Mouse (Mus musculus): ENCODE results near the gene Clip3.
A peak's percentile ranks its signal among the peaks of the same experiment; 100 is the strongest.

Clip3 gene

DNA sequence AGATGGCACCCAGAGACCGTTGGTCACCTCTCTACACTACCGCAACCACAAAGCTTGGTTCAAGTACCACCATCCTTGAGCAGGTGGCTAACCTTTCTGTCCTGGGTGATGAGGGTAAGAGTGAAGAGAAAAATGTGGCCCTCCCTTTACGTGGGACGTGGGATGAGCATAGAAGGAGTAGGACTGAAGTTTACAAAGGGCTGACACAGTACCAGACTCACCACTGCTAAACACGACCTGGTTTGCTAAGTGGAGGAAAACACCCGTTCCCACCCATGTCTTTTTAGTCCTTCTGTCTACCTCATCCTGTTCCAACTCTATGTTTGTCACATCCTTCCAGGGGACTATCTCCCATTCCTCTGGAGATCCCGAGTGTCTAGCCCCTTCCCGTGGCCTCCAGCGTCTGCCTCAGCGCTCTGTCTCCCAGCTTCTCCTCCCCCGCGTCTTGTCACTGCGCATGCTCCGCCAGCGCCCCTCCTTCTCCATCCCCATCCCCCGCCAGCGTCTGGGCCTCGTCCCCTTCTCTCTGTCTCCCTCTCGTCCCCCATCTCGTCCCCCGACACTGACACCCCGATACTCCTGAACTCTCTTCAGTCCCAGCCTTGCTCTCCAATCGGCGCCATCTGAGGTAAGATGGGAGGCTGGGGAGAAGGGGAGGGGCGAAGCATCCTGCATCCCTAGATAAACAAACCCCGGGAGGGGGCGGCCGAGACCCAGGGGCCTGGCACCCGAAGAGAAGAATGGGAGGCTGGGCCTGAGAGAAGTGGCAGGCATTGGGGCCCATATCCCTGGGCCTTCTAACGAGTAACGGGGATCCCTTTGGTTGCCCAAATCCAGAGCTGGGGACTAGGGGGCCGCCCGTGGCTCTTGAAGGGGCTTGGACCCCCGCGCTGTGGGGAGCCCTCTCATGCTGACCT lies at the start of gene Clip3:
Gene Clip3 (plus strand): TSS at position 514 of the 917 bp plus-strand sequence.
- no peak for DNase-seq (ENCODE audit: low spot score in 2 of 2)

DNA sequence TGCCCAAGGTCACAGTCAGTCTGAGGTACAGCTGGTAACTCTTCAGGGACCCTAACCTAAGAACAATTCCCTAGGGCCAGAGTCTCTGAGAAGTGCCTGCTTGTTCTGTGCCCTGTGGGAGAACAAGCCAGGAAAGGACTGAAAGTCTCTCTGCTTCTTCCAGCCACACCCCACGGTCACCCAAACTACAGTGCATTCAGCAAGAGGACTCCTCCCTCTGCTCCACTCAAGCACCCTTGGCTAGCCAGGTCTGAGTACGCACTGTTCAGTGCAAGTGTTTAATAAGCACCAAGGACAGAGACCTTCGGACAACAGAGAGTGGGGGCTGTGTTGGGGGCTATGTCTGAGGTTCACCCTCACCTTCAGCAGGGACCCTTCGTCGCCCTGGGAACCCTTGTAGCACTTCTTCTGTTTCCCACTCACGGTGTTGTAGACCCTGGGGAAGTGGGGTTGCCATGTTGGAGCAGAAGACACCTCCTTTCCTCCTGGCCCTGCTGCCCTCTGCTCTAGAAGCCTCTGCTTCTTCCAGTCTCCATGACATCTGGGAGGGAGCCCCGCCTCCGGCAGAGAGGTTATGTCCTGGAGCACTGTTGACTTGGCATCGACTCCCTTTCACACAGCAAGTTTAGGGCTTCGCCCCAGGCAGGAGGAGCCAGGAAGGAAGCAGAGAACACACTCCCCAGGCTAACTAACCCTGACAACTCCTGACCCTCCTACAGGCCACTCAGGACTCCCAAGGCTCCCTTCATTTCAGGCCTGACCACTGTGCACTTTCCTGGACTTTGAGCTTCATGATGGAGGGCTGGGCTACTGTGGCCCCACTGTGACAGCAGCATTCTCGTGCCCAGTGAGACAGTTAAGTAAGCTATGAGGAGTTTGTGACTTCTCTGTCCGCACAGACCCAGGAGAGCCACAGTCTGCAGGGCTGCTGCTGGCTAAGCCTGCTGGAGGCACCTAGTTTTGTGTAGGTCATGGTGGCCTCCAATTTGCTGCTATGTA lies 39.3 kb upstream of the Clip3 start:
- DNase-seq (ENCODE audit: low spot score in 2 of 2): no peak

DNA sequence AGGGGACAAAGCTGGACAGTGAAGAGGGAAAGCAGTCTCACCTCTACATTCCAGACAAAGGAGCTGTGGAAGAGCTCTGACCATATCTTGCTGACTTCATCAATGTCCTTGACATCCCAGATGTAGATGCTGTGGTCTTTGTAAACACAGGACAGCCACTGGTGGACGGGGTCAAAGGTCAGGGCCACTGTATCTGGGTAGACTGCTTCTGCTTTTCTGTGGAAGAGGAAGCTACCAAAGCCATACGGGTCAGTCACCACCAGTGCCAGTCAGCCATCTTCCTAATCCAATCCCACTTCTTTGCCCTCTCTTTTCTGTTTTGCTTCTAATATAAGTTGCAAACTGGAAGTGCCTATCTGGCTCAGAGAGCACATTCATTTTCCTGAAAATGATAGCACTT lies 26.5 kb upstream of the Clip3 start:
- no peak for DNase-seq (ENCODE audit: low spot score in 2 of 2)

DNA sequence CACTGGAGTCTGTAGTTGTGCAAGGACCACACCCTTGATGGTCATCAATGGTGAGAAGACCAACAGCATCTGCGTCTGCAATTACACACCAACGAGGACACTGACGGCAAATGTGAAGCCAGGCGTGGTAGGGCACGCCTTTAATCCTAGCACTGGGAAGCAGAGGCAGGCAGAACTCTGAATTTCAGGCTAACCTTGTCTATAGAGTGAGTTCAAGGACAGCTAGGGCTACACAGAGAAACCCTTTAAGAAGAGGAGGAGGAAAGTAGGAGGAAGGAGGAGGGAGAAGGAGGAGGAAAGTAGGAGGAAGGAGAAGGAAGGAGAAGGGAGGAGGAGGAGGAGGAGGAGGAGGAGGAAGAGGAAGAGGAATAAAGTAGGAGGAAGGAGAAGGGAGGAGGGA lies 26.0 kb upstream of the Clip3 start:
- DNase-seq (ENCODE audit: low spot score in 2 of 2): no peak

DNA sequence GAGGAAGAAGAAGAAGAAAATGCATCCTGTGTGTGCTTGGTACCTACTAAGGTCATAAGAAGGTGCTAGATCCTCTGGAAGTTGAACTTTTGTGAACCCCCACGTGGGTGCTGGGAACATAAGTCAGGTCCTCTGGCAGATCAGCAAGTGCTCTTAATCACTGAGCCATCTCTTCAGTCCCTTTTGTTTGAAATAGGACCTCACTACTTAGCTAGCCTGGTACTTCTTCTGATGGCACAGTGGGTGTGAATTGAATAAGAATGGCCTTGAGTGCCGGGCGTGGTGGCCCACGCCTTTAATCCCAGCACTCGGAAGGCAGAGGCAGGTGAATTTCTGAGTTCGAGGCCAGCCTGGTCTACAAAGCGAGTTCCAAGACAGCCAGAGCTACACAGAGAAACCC lies 25.6 kb upstream of the Clip3 start:
- no peak for DNase-seq (ENCODE audit: low spot score in 2 of 2)

DNA sequence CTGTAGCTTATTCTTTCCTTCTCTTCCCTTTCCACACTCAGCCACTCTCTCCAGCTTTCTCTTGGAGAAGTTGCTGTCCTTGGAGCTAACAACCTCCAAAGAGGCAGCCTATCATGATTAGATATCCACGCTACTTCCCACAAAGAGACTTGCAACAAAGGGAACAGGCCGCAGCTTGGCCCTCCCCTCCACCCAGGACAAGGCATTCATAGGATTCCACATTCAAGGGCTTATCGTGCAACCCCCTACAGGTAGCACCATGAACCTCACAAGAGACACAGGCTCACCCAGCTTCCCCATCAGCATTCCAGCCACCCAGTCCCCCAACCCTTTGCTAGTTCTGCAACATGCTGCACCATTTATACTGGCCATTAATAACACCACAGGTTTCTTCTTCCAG lies 24.7 kb upstream of the Clip3 start:
- DNase-seq (ENCODE audit: low spot score in 2 of 2): no peak

DNA sequence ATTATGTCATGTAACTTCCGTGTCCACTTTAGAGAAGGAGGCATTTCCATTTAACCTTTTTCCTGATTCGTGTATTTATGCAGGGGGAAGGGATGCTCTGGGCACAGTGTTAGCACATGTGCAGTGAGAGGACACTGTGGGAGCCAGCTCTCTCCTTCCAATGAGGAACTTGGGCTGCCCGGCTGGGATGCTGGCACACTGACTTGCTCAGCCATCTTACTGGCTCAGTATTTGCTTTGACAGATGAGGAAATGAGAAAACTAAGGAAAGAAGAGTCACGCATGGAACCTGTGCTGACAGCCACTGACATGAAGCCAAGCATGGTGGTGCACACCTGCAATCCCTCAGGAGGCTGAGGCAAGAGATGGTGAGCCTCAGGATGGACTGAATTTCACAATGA lies 21.9 kb upstream of the Clip3 start:
- DNase-seq (ENCODE audit: low spot score in 2 of 2): no peak

DNA sequence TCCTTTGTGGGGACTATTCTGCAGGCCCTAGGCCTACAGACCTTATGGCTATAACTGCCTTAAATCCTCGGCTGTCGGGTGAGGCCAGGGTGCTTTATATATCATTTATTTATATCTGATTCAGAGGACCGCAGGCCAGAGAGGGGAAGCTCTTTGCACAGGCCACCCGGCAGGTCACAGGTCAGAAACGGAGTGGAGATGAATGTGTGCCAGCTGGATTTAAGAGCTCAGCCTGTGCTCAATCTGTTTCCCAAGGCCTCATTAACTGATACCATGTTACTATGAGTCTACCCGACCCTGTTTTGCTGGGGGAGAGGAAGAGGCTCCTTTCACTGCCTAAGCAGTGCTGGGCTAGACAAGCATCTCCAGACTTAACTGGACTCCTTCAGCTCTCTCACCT lies 17.1 kb upstream of the Clip3 start:
- no peak for DNase-seq (ENCODE audit: low spot score in 2 of 2)

DNA sequence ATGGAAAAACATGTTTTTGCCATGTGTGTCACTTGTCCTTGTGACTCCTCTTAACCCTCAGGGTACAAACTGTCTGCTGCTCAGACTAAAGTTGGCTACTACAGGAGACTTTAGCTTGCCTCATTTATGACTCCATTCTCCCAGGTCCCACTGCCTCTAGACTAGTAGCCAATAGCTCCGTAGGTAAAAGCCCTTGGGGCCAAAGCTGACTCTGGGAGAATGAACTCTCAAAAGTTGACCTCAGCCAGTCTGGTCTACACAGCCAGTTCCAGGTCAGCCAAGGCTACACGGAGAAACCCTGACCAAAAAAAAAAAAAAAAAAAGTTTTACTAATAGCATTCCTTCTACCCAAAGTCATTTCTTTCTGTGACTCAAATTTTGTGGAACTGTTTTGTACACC lies 12.6 kb upstream of the Clip3 start:
- DNase-seq (ENCODE audit: low spot score in 2 of 2): no peak

DNA sequence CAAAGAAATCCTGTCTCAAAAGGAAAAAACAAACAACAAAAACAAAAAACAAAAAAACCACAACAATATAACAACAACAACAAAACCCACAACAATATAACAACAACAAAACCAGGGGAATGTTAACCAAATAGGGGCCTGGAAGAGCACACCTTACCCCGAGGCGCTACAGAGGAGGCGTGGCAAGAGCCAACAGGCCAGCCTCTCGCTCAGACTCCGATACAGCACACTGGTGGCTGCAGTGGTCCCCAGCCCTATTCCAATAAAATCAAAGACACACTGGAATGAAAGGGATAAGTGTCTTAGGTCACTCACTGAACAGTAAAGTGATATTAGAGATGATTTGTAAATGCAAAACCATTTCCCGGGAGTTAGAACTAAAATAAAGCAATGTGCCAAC lies 12.0 kb upstream of the Clip3 start:
- DNase-seq (ENCODE audit: low spot score in 2 of 2): no peak

DNA sequence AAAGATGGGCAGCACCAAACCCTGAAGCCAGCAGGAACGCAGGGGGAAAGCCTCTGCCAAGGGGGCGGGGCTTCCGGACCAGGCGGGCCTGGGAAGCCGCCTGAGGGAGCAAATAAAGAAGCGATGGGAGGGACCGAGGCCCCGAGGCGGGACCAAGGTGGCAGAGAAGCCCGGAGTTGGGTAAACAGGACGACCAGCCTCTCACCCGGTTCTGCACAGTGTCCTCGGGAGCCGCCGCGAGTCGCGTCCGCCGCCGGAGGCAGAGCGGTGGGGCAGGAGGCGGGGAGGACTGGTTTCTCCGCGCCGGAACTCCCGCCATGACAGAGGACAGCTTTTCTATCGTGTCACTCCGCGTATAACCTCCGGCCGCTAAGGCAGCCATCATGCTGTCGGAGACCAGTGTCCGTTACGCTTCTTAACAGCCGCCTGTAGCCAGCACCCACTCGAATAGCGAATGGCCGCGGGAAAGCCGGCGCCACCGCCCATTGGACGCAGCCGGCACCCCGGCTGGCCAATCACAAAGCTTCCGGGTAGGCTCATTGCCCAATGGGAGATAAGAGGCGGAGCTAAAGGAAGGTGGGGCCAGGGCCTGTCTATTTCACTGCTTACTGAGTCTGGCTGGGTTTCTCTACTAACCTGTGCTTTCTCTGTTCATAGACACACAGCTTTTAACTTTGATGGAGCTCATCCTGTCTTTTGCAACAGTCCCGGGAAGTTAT lies 11.4 kb upstream of the Clip3 start, which contains the start of the genes Thap8 and Wdr62:
Gene Thap8 (plus strand): TSS at position 144 of the 719 bp plus-strand sequence.
Gene Wdr62 (minus strand): TSS at position 469 of the 719 bp plus-strand sequence.
- DNase-seq (ENCODE audit: low spot score in 2 of 2): peak; percentile 90 to 92

DNA sequence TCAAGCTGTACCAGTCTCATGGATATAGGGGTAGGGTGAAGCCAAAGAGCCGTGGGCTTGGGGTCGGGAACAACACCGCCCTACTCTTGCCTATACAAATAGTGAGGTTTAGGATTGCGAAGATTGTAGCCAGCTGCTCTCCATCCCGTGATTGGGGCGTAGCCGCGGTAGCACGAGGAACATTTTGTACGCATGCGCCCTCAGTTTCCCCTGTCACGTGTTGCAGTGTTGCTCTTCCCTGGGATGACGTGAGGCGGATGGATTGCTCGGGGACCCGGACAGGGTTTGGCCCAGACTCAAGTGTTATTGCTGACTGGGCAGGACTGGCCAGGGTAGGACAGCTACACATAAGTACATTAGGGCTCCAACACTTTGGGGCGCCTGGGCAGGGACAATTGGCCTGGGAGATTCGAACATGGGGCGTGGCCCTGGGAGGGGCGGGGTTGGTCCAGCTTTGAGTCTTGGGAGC lies 10.8 kb upstream of the Clip3 start:
- peak; percentile 67 to 83 for DNase-seq (ENCODE audit: low spot score in 2 of 2)

DNA sequence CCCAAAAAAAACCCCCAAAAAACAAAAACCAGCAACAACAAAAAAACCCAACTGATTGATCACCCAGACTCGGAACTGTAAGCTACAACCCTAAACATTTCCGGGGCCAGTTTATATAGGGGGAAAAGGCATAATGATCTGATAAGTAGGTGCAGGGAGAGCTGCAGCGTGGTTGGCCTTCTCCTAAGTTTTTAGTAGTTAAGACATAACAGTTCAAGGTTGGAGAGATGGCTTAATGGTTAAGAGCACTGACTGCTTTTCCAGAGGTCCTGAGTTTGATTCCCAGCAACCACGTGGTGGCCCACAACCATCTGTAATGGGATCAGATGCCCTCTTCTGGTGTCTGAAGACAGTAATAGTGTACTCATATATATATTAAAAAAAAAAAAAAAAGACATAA lies 10.0 kb upstream of the Clip3 start:
- no peak for DNase-seq (ENCODE audit: low spot score in 2 of 2)

DNA sequence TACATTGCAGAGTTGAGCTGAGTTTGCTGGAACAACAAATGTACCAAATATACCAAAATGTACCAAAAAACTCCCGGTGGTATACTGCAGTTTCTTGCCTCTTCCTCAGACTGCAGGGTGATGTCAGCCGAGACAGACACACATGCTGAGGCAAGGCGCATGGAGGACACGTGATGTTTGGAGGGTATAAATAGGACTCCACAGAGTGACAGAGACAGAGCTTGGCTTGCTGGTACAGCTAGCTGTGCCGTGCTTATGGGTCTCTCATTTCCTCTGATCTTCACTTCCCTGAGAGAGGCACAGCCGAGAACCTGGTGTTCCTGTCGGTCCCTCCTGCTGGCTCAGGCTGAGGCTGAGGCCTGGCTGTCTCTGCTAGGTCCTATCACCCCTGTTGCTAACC lies 8.8 kb upstream of the Clip3 start:
- DNase-seq (ENCODE audit: low spot score in 2 of 2): no peak

DNA sequence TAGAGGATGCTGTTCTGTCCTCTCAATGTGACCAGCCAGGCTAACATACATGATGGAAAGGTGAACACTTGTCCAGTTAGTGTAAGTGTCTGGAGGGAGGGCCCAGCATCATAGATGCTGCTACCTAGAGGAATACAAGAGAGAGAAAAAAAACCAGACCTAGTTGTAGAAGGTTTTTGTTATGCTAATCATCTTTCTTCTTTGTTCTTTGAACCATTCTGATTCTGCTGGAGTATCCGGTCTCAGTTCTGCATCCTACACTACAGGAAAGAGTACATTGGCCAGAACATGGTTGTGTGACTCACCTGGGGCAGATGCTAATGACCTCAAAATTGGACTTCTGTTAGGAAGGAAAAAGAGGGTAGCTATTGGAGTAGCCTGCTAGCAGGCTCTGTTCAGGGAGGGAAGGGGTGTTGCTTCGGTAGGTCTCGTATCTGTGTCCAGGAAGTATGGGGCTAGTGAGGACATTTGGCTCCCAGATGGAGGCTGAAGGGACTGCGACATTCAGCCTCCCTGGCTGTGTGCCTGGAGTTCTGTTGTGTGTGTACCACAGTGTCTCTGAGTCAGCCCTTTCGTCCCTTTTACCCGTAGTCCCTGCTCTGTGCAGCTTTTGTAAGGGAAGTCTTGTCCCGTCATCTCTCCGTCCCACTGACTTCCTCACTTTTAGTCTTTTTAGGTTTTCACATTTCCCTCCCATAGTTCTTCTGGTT lies 4.7 kb upstream of the Clip3 start:
- no peak for DNase-seq (ENCODE audit: low spot score in 2 of 2)

DNA sequence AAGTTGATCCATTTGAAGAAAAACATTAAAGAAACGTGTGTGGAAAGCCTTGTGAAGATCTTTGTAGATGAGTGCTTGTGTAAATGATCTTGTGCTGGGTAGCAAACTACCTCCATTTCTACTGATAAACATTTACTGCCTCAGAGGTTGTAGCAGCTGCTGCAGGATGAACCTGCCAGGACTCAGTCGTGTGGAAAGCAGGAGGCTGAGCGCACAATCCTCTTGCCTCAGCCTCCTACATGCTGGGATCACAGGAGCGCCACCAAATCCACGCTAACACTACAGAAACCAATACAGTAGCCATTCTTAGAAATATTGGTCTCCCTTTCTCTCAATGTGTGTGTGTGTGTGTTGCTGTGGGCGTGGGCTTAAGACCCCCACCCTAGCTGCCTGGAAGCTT lies 3.5 kb upstream of the Clip3 start:
- no peak for DNase-seq (ENCODE audit: low spot score in 2 of 2)

DNA sequence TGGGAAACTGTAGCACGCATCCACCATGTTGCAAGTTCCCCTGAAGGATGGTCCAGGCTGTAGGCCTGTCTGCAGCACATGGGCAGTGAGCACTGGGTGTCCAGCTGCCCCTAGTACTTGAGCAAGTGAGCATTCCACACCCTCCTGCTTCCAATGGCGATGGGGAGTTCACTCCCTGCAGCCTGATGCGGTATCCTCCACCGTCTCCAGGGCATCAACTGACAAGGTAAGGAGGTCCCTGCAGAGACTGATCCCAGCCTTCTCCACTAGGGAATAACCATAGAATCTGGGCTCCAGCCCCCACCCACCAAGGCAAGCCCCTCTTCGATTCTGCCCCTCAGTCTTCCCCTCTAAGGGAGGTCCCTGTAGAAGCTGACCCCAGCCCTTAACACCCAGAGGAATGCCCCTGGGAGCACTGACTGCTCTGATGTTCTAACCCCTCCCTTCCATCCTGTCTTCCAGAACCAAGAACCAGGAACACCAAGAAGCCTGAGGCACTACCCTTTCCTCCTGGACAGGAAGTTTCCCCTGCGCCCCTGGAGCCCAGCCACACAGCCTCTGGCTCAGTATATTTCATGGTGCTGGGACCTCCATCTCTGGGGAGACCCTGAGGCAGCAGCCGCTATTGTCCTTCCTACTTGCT lies 2.3 kb upstream of the Clip3 start:
- no peak for DNase-seq (ENCODE audit: low spot score in 2 of 2)

DNA sequence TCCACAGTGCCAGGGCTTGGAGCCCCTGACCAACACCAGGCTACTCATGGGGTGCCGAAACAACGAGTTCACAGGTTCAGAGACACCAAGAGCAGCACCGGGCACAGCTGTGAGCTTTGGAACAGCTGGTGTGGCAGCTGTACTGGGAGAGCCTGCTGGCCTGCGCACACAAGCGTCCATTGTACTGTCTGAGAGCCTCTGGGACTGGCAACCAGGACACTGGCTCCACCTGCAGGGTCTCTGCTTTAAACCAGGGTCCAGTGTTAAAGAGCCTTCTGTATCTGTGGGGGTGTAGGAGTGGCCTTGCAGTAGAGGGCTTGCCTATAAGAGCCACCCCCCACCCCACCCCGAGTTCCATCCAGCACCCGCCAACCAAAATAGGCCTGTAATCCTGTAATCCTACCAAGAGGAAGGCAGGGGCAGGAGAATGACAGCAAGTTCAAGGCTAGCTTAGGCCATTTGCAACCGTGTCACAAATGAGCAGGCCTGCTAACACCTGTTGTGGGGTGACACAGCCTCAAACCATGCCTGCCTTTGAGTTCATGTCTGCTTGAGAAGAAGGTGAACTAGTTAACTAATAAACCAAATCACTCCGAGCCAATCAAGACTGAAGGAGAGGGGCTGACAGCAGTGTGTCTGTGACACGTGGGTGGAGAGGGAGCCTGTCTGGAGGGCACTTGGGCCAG lies 1.7 kb upstream of the Clip3 start:
- DNase-seq (ENCODE audit: low spot score in 2 of 2): no peak

DNA sequence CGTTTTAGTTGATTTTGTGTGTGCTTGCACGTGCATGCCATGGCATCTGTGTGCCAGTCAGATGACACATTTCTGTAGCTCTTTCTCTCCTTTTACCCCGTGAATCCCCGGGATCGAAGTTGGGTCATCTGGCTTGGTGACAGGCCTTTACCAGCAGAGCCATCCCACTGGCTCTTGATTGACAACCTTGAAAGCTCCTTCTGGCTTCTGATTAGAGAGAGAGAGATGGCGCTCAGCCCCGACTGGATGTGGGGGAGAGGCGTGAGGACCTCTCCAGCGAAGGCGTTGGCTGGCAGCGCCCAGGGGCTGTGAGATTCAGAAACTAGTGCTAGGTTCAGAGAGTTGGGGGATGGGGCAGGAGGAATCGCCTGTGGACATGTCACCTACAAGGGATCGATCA lies 2.3 kb downstream of the Clip3 start:
- DNase-seq (ENCODE audit: low spot score in 2 of 2): no peak

DNA sequence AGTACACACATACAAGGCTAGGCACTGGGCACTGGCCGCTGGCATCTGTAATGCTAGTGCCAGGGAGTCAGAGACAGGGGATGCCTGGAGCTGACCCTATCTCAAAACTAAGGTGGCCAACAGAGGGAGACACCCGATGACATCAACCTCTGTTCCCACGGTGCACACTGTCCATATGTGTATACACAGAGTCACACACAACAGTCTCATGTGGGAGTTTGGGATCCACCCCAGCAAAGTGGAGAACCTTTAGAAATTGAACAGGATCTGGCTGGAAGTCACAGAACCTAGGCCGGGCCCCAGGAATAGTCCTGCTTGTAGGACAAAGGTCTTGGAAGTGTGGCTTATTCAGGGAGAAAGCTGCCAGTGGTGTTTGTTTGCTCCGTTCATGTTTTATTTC lies 2.8 kb downstream of the Clip3 start:
- no peak for DNase-seq (ENCODE audit: low spot score in 2 of 2)

Data from natural killer cell, adult 2 months (primary cell).